Mouse (Mus musculus): ENCODE results near the gene Trp73.
A peak's percentile ranks its signal among the peaks of the same experiment; 100 is the strongest.

Trp73 gene

GRCm38 (mm10) chr4:154103386-154103785 lies 36.6 kb downstream of the Trp73 start:
- no peak for DNase-seq (ENCODE audit: low spot score)

DNA sequence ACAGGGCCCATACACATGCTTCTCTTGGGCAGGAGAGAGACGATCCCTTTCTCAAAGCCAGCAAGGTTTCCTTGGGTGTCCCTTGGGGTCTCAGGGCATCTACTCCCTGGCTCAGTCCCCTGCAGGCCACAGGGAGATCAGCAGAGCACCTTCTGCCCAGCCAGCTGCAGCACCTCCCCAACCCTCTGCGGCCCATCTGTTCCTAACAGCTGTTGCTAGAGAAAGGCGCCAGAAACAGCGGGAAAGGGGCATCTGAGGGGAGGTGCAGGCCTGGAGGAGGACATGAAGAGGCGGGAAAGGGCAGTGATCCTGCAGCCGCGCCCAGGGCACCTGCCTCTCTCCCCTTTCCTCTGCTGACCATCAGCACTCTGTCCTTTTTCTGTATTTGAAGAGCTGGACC lies 40.6 kb downstream of the Trp73 start:
- DNase-seq (ENCODE audit: low spot score), result no peak

- no peak for DNase-seq (ENCODE audit: low spot score)
Measured at GRCm38 (mm10) chr4:154096111-154096510, 43.9 kb downstream of the Trp73 start.

DNA sequence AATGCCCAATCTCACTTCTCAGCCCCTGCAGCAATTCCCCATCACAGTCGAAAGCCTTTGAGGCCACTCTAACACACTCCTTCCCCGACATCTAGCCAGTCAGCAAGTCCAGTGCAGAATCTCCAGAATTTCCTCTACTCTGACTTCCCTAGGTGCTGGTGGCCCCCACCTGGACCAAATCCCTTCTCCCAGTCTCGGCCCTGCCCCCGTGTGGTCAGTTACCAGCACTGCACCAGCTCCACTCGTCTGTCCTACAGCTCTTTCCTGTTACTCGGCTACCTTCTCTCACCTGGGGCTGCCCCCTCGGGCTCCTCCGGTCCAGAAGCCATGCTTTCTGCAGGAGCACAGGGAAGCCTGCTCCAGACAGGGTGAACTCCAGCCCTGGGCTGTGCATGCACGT lies 46.8 kb downstream of the Trp73 start:
- DNase-seq (ENCODE audit: low spot score), result peak; percentile 28

- no peak for DNase-seq (ENCODE audit: low spot score)
Measured at GRCm38 (mm10) chr4:154091356-154091755, 48.7 kb downstream of the Trp73 start.

DNA sequence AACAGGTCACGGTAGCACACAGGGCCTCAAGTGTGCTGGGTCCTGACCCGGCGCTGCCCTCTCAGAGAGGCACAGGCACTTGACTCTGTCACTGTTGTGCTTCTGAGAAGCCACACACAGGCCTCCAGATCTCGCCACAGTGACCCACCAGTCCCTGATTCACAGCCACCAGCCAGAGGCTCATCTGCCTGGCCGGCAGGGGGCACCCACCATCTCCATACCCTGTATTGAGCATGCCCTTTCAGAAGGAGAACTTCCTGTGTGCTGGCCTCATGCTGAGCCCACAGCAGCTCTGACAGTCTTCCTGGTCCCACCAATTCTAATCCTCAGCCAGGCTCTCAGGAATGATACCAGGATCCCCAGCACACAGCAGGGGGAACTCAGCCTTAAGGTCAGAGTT lies 50.8 kb downstream of the Trp73 start:
- DNase-seq (ENCODE audit: low spot score), result no peak

DNA sequence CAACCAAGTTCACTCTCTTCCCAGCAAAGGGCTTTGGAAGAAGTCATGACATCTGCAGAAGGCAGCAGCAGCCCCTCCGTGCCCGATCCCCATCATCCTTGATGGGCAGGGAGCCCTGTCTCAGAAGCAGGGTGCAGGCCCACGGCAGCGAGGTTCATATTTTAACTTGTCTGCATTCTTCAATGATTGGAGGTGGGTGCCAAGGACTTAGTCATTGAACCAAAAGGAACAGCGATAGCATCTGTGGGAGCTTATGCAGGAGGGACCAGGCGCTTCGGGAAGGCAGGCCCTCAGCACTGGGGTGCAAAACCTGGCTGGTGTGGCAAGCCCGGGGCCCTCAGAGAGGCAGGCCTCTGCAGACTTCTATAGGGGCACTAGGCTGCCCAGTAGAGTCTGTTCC lies 53.6 kb downstream of the Trp73 start:
- no peak for DNase-seq (ENCODE audit: low spot score)

DNA sequence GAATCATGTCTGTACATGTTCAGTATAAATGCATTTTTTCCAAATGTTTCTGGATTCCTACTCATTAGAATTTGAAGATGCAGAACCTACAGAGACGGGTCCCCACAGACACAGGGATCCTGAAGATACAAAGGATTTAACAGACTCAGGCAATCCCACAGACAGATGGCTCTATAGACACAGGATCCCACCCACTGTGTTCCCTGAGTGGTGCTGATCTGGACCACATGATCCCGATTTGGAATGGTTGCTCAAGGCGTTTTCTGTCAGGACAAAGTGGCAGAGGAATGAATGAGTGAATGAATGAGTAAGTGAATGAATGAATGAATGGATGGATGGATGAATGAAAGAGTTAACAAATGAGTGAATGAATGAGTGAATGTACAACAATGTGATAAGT lies 54.2 kb downstream of the Trp73 start:
- DNase-seq (ENCODE audit: low spot score), result no peak

GRCm38 (mm10) chr4:154081974-154082373 lies 58.0 kb downstream of the Trp73 start:
- DNase-seq (ENCODE audit: low spot score), result no peak

- DNase-seq (ENCODE audit: low spot score), result no peak
Measured at GRCm38 (mm10) chr4:154081021-154081420, 59.0 kb downstream of the Trp73 start.

- no peak for DNase-seq (ENCODE audit: low spot score)
Measured at GRCm38 (mm10) chr4:154080211-154080610, 59.8 kb downstream of the Trp73 start.

DNA sequence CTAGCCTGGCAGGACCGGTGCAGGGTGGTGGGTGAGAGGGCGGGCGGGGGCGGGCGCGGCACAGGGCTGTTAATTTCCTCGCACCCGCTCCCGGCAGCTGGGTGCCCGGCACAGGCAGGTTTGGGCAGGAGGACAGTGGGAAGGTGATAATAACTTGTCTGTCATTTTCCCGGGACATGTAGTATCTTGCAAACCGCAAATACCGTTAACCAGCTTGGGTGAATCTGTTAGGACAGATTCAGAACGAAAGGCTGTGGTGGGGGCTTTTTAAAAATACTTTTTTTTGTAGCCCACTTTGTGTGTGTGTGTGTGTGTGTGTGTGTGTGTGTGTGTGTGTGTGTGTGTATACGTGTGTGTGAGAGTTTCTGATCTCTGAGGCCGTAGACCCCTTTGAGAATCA lies 68.1 kb downstream of the Trp73 start:
- DNase-seq (ENCODE audit: low spot score), result no peak

GRCm38 (mm10) chr4:154071521-154071920 lies 68.5 kb downstream of the Trp73 start:
- DNase-seq (ENCODE audit: low spot score), result no peak

DNA sequence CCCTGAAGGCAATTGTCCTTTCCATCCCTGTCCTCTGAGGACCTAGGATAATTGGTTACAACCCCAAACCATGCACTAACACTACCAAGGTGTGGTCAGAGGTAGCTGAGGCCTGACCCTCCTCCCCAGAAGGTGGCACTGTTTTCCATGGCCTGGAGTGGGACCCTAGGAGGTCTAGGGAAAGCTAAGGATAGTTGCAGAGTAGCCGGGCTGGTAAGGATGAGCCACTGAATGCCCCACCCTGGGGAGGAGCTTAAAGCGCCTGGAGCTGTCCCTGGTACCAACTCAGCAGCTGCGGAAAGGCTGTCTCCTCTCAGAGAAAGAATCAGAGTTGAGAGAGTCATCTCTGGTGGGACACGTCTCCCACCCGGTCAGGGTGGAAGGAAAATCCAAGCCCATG lies 69.1 kb downstream of the Trp73 start:
- peak; percentile 36 for DNase-seq (ENCODE audit: low spot score)

GRCm38 (mm10) chr4:154064827-154065773 lies 74.9 kb downstream of the Trp73 start:
- DNase-seq (ENCODE audit: low spot score), result no peak

GRCm38 (mm10) chr4:154057696-154058095 lies 82.3 kb downstream of the Trp73 start:
- DNase-seq (ENCODE audit: low spot score), result no peak

DNA sequence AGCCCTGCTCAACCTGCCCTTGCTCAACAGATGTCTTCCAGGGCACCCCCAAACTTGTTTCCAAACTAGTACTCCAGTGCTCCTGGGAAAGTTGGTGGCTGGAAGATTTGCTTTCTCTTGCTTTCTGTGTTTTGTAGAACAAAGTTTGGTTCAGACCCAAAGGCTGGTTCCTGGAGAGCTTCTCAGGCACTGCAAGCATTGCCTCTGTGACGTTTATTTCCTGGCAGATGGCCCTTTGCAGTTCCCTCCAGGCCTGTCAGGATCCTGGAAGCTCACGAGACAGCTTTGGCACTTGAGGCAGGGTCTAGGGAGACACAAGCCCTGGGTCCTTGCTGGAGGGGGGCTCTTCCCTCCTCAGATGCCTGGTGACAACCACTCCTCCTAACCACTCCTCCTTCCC lies 83.3 kb downstream of the Trp73 start:
- DNase-seq (ENCODE audit: low spot score), result no peak

DNA sequence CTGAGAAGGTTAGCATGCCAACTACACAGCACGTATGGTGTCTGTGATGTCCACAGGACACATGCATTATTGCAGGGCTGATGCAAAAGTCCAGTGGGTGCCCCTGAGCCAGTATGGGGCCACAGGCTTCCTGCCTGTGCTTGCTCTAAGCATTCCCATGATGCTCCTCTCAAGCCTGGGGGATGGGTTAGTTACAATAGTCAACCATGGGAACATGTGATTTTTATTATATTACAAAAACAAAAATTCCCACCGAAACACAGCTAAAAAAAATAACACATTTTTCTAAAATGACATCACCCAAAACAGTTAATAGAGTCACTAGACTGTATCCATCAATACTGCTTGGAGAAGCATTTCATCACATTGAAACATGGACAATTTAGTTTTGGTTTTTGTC lies 84.0 kb downstream of the Trp73 start:
- no peak for DNase-seq (ENCODE audit: low spot score)

DNA sequence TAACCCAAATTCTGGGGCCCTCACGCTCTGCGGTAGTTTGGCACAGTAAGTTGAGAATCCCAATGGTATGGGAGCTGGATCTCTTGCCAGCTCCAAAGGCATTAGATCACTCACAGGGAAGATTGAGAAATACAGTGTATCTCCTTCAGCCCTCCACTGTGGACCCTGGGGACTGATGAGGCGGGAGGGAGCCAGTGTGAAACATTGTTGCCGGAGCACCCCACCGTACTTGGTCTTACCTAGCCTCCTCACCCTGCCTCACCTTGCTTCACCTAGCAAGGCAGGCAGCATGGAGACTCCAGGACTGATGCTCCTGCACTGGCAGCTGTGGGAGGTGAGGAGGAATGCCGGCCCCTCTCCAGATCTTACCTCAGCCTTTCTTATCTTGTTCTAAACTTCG lies 84.5 kb downstream of the Trp73 start:
- no peak for DNase-seq (ENCODE audit: low spot score)

GRCm38 (mm10) chr4:154053065-154053464 lies 86.9 kb downstream of the Trp73 start:
- DNase-seq (ENCODE audit: low spot score), result no peak

DNA sequence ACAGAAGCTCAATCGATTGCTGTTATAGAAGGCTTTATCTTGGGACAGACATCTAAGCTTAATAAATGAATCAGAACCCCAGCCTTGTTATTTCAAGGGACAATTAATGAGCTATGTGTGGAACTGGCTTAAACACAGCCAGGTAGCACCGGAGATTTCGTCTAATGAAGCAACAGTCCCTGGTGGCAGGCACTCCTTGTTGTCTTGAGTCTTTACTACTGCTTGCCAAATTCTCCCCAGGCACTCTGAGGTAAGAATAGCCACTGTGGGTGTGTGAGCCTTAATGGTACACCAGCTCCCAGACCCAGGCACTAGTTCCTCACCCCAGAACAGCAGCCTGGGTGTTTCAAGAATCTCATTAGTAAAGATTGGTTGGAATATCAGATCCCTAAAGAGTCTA lies 88.6 kb downstream of the Trp73 start:
- no peak for DNase-seq (ENCODE audit: low spot score)

DNA sequence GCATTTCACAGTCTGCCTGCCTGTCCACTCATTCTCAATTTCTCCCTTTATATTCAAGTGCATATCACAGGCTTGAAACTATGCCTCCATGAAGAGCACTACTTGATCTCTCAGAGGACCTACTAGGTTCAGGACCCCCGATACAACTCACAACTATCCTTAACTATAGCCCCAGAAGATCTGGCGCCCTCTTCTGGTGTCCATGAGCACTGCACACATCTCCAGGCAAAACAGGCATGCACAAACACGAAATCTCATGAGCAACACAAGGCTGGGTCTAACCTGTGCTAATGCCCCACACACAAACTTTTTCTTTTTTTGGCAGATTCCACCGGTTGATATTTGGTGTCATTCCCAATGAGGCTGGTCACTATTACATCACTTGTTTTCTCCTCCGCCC lies 94.2 kb downstream of the Trp73 start:
- no peak for DNase-seq (ENCODE audit: low spot score)

- no peak for DNase-seq (ENCODE audit: low spot score)
Measured at GRCm38 (mm10) chr4:154042577-154042976, 97.4 kb downstream of the Trp73 start, which contains the start of gene Ccdc27. Ccdc27 (minus strand) TSS chr4:154042677.

DNA sequence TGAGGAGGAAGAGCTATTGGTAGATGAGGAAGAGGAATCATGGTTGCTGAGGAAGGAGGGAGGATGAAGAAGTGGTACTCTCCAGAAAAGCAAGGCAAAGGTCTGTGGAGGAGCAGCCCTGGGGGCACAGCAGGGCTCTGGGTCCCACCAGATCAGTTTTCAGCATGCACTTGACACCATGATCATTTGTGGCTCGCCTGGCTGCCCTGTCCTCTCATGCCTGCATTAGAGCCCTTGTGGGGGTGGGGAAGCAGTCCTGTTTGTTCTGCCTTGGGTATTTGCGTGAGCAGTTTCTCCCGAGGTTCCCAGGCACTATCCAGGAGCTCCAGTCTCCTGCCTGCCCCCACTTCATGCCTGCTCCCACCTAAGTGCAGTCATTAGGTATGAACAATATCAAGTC lies 102.9 kb downstream of the Trp73 start:
- DNase-seq (ENCODE audit: low spot score), result no peak
